Mouse (Mus musculus) CH12.LX (cell line): ENCODE measurements around the gene Zfp523. TPM values are rescaled to one million over a fixed set of nuclear protein-coding genes. Genes with fewer than 3 reads are reported as not detected.

Experiments used
- DNase-seq: peaks from one replicate; pipeline ENCODE4 v3.0.0-alpha.2; 2013; ENCODE audit errors: extremely low read depth
- H3K27ac ChIP-seq: 2 replicates; pipeline ENCODE4 v1.5.1; 2012; ENCODE audit warnings: low read depth, mild to moderate bottlenecking, control low read depth, moderate library complexity; ENCODE audit not compliant: insufficient read depth
- H3K27me3 ChIP-seq: replicated peaks from 2 replicates; pipeline ENCODE3; 2012; ENCODE audit warnings: inconsistent platforms
- H3K36me3 ChIP-seq, 2 experiments: replicated peaks in 1 of 2; 2 replicates each; pipeline versions ENCODE3 to v1.6.1; 2012; ENCODE audit warnings: inconsistent platforms in 1 of 2, low read length in 1 of 2, mild to moderate bottlenecking in 1 of 2, mixed read lengths in 1 of 2, moderate library complexity in 1 of 2; ENCODE audit not compliant: control insufficient read depth in 1 of 2, insufficient read depth in 1 of 2
- H3K4me1 ChIP-seq, 2 experiments: 2 replicates each; pipeline ENCODE4 v1.6.1; 2012; ENCODE audit warnings: inconsistent platforms in 1 of 2, moderate library complexity in 1 of 2; ENCODE audit not compliant: insufficient read depth in 2 of 2, control insufficient read depth in 1 of 2
- H3K4me2 ChIP-seq: 2 replicates; pipeline ENCODE4 v1.6.1; 2012; ENCODE audit warnings: low read depth, mild to moderate bottlenecking, control low read depth; ENCODE audit not compliant: poor library complexity, insufficient read depth, severe bottlenecking
- H3K4me3 ChIP-seq, 3 experiments: fragments of 150-350 bp in 1 of 3; sonication (generic) in 1 of 3; replicated peaks in 1 of 3; 2 replicates each; pipeline versions ENCODE3 to v1.5.1; 2011 to 2012; ENCODE audit warnings: low read depth in 2 of 3, low read length in 2 of 3, mild to moderate bottlenecking in 2 of 3, moderate library complexity in 2 of 3, control low read depth in 1 of 3, improper control_type of control experiment in 1 of 3, inconsistent platforms in 1 of 3, mixed read lengths in 1 of 3; ENCODE audit not compliant: poor library complexity in 1 of 3
- H3K79me2 ChIP-seq: replicated peaks from 2 replicates; pipeline ENCODE4 v1.6.1; 2012; ENCODE audit warnings: mild to moderate bottlenecking, moderate library complexity; ENCODE audit not compliant: control insufficient read depth, poor library complexity, insufficient read depth, severe bottlenecking; ENCODE audit errors: extremely low read depth
- H3K9ac ChIP-seq: 2 replicates; pipeline ENCODE4 v1.6.1; 2012; ENCODE audit warnings: low read depth, mild to moderate bottlenecking, control low read depth, moderate library complexity; ENCODE audit not compliant: insufficient read depth
- H3K9me3 ChIP-seq: replicated peaks from 2 replicates; pipeline ENCODE3; 2012; ENCODE audit warnings: low read length, inconsistent platforms, mixed read lengths
- CHD1 ChIP-seq: IDR thresholded peaks from 2 replicates; pipeline ENCODE4 v1.6.1; 2012; ENCODE audit warnings: low read depth, low read length, improper control_type of control experiment, inconsistent platforms
- CTCF ChIP-seq, 2 experiments: IDR thresholded peaks in 1 of 2; conservative IDR thresholded peaks in 1 of 2; 2 replicates each; pipeline ENCODE4 v1.5.1; 2011 to 2012; ENCODE audit warnings: low read depth in 2 of 2, low read length in 2 of 2, improper control_type of control experiment in 1 of 2, inconsistent platforms in 1 of 2, mild to moderate bottlenecking in 1 of 2, moderate library complexity in 1 of 2
- ELF1 ChIP-seq: IDR thresholded peaks from 2 replicates; pipeline ENCODE4 v1.6.1; 2014; ENCODE audit warnings: low read depth, mild to moderate bottlenecking, inconsistent platforms, low read length, improper control_type of control experiment
- EP300 ChIP-seq: IDR thresholded peaks from 2 replicates; pipeline ENCODE4 v1.6.1; 2011; ENCODE audit warnings: low read length, improper control_type of control experiment
- ETS1 ChIP-seq: conservative IDR thresholded peaks from 2 replicates; pipeline ENCODE4 v1.6.1; 2012; ENCODE audit warnings: low read depth, mild to moderate bottlenecking, inconsistent platforms, low read length, improper control_type of control experiment, moderate library complexity
- GABPA ChIP-seq: IDR thresholded peaks from 2 replicates; pipeline ENCODE4 v1.6.1; 2012; ENCODE audit warnings: low read depth, low read length, improper control_type of control experiment, inconsistent platforms; ENCODE audit not compliant: insufficient replicate concordance
- IRF4 ChIP-seq: IDR thresholded peaks from 2 replicates; pipeline ENCODE4 v1.6.1; 2014; ENCODE audit warnings: low read depth, mild to moderate bottlenecking, inconsistent platforms, low read length, improper control_type of control experiment
- JUND ChIP-seq: conservative IDR thresholded peaks from 2 replicates; pipeline ENCODE4 v1.6.1; 2011; ENCODE audit warnings: low read depth, low read length, improper control_type of control experiment
- MEF2A ChIP-seq: IDR thresholded peaks from 2 replicates; pipeline ENCODE4 v1.6.1; 2014; ENCODE audit warnings: low read depth, mild to moderate bottlenecking, inconsistent platforms, low read length, improper control_type of control experiment, borderline replicate concordance
- MXI1 ChIP-seq: IDR thresholded peaks from 2 replicates; pipeline ENCODE4 v1.6.1; 2011; ENCODE audit warnings: mild to moderate bottlenecking, low read depth, low read length, improper control_type of control experiment
- NELFE ChIP-seq: IDR thresholded peaks from 2 replicates; pipeline ENCODE4 v1.6.1; 2011; ENCODE audit warnings: low read depth, low read length, improper control_type of control experiment
- NRF1 ChIP-seq: IDR thresholded peaks from 2 replicates; pipeline ENCODE4 v1.6.1; 2014; ENCODE audit warnings: low read depth, mild to moderate bottlenecking, inconsistent platforms, low read length, improper control_type of control experiment, moderate library complexity
- POLR2A ChIP-seq: IDR thresholded peaks from 2 replicates; pipeline ENCODE4 v1.6.1; 2011; ENCODE audit warnings: low read depth, mild to moderate bottlenecking, improper control_type of control experiment, low read length
- POLR2AphosphoS2 ChIP-seq: IDR thresholded peaks from 2 replicates; pipeline ENCODE4 v1.6.1; 2011; ENCODE audit warnings: low read depth, low read length, improper control_type of control experiment
- RAD21 ChIP-seq: IDR thresholded peaks from 2 replicates; pipeline ENCODE4 v1.6.1; 2011; ENCODE audit warnings: low read depth, mild to moderate bottlenecking, low read length, improper control_type of control experiment, moderate library complexity
- SMC3 ChIP-seq: IDR thresholded peaks from 2 replicates; pipeline ENCODE4 v1.6.1; 2011; ENCODE audit warnings: low read depth, low read length, improper control_type of control experiment
- TCF12 ChIP-seq: IDR thresholded peaks from 2 replicates; pipeline ENCODE4 v1.6.1; 2014; ENCODE audit warnings: low read depth, mild to moderate bottlenecking, inconsistent platforms, low read length, improper control_type of control experiment
- UBTF ChIP-seq: IDR thresholded peaks from 2 replicates; pipeline ENCODE4 v1.6.1; 2012; ENCODE audit warnings: low read depth, mild to moderate bottlenecking, inconsistent platforms, low read length, improper control_type of control experiment, moderate library complexity
- USF1 ChIP-seq: IDR thresholded peaks from 2 replicates; pipeline ENCODE4 v1.6.1; 2014; ENCODE audit warnings: low read depth, mild to moderate bottlenecking, inconsistent platforms, low read length, improper control_type of control experiment
- USF2 ChIP-seq: conservative IDR thresholded peaks from 2 replicates; pipeline ENCODE4 v1.6.1; 2011; ENCODE audit warnings: low read depth, low read length, improper control_type of control experiment
- ZKSCAN1 ChIP-seq: IDR thresholded peaks from 2 replicates; pipeline ENCODE4 v1.6.1; 2012; ENCODE audit warnings: low read depth, inconsistent platforms, low read length, improper control_type of control experiment, borderline replicate concordance
- ZMIZ1 ChIP-seq: IDR thresholded peaks from 2 replicates; pipeline ENCODE4 v1.6.1; 2012; ENCODE audit warnings: low read depth, mild to moderate bottlenecking, inconsistent platforms, low read length, improper control_type of control experiment
- dilution Hi-C: fragments of 300-500 bp; cut with MboI; formaldehyde crosslinking; loops from 2 replicates; pipeline ENCODE4 v1.14.3; 2020; ENCODE audit warnings: low sequenced_read_pairs; ENCODE audit not compliant: extremely low pct_unique_long_range_greater_than_20kb, extremely low pct_ligation_motif_present
- in situ Hi-C: fragments of 300-500 bp; cut with MboI; formaldehyde crosslinking; loops from 3 replicates; pipeline ENCODE4 v1.14.3; 2019; ENCODE audit warnings: low sequenced_read_pairs, low pct_ligation_motif_present, low pct_unique_long_range_greater_than_20kb, mixed read lengths
- polyA plus RNA-seq: library from polyadenylated mRNA; unstranded; fragments of >175 nt; gene quantifications from 2 replicates; pipeline ENCODE4 v1.2.1, GENCODE M21; 2012; ENCODE audit warnings: low read depth; ENCODE audit not compliant: insufficient read length
- total RNA-seq, 2 experiments: library from RNA; depleted of rRNA; stranded (reverse); fragments of 300-350 nt in 1 of 2; fragments of >200 nt in 1 of 2; gene quantifications; 2 replicates each; pipeline ENCODE4 v1.2.3; 2012 to 2014

Zfp523 gene
- total and polyA plus RNA-seq, 3 experiments = 2.5 to 14.7 (median 10.1) TPM

- no peak overlapping the region for H3K4me2 ChIP-seq
- H3K27me3 ChIP-seq = peaks cover 29% of the 10 kb centered on the region
- no peak for DNase-seq
These were observed 6.2 kb upstream of the Zfp523 start for GRCm38 (mm10) chr17:28170460-28171305.

GRCm38 (mm10) chr17:28172690-28173089, 4.2 kb upstream of the Zfp523 start:
- dilution Hi-C loops (no loop called here), in situ Hi-C loops (no loop called here)
- no peak for DNase-seq
- Histone ChIP-seq H3K79me2 (no peaks in the 10 kb centered on the region), H3K4me2 (no peak overlapping the region), H3K27me3 (peaks cover 24% of the 10 kb centered on the region), H3K27ac (no peak overlapping the region), H3K4me1 (peaks cover 4 to 17% of the 10 kb centered on the region in 2 experiments), H3K4me3 (no peak overlapping the region), H3K36me3 (no peaks in the 10 kb centered on the region), H3K9me3 (no peaks in the 10 kb centered on the region), H3K9ac (no peak overlapping the region)
- TF ChIP-seq ZMIZ1 (no peak), JUND (no peak), ZKSCAN1 (no peak), NELFE (no peak), SMC3 (no peak), ETS1 (no peak), ELF1 (no peak), EP300 (no peak), CHD1 (no peak), POLR2AphosphoS2 (no peak), MEF2A (no peak), USF2 (no peak), TCF12 (no peak), POLR2A (no peak), GABPA (no peak), RAD21 (no peak)

More at GRCm38 (mm10) chr17:28170460-28171305, 6.2 kb upstream of the Zfp523 start:
- TF ChIP-seq NELFE (no peak), NRF1 (no peak), CTCF (conservative IDR thresholded peaks at IDR 0.05 in 1 of 2, IDR thresholded peaks at IDR 0.05 in 1 of 2; ENCODE audit: low read depth in 2 of 2, low read length in 2 of 2) (no peak), RAD21 (no peak), USF1 (no peak), ZKSCAN1 (no peak), MXI1 (no peak), IRF4 (no peak), TCF12 (no peak), USF2 (no peak), UBTF (no peak)
- TF ChIP-seq, all 38 proteins: peak for 0
- H3K79me2 ChIP-seq = no peaks in the 10 kb centered on the region
- no peaks in the 10 kb centered on the region for H3K36me3 ChIP-seq
- H3K4me3 ChIP-seq = no peak overlapping the region
- dilution Hi-C loops = no loop called here
- in situ Hi-C loops = no loop called here
- no peak overlapping the region for H3K9ac ChIP-seq
- H3K9me3 ChIP-seq = no peaks in the 10 kb centered on the region
- peaks cover 0 to 9% of the 10 kb centered on the region in 2 experiments; a peak in 1 of 4 replicates for H3K4me1 ChIP-seq
- no peak overlapping the region for H3K27ac ChIP-seq
